Mouse (Mus musculus) midbrain, embryonic 13.5 days (tissue): ENCODE data around the gene Ssr1. TPM values are rescaled to one million over a fixed set of nuclear protein-coding genes. Genes with fewer than 3 reads are reported as not detected.

Experiments
- ATAC-seq: fragments of 200-750 bp; cut with Nextera tagmentation; 2 replicates; pipeline ENCODE4 v1.8.0; 2017; ENCODE audit warnings: mild to moderate bottlenecking, moderate TSS enrichment, moderate library complexity
- H3K27ac ChIP-seq: fragments of 300-500 bp; sonication (generic); 2 replicates; pipeline ENCODE4 v1.5.1; 2015; ENCODE audit warnings: inconsistent platforms, mild to moderate bottlenecking, moderate library complexity
- H3K27me3 ChIP-seq: fragments of 300-500 bp; sonication (generic); 2 replicates; pipeline ENCODE4 v1.6.1; 2015; ENCODE audit warnings: mild to moderate bottlenecking, inconsistent platforms
- H3K36me3 ChIP-seq: fragments of 300-500 bp; sonication (generic); 2 replicates; pipeline ENCODE4 v1.6.1; 2015; ENCODE audit warnings: mild to moderate bottlenecking, inconsistent platforms
- H3K4me1 ChIP-seq: fragments of 300-500 bp; sonication (generic); replicated peaks from 2 replicates; pipeline ENCODE4 v1.6.1; 2015; ENCODE audit warnings: inconsistent platforms
- H3K4me2 ChIP-seq: fragments of 300-500 bp; sonication (generic); replicated peaks from 2 replicates; pipeline ENCODE4 v1.6.1; 2015; ENCODE audit warnings: moderate library complexity, mild to moderate bottlenecking, inconsistent platforms
- H3K4me3 ChIP-seq: fragments of 300-500 bp; sonication (generic); replicated peaks from 2 replicates; pipeline ENCODE4 v1.5.1; 2015; ENCODE audit warnings: mild to moderate bottlenecking, inconsistent platforms
- H3K9ac ChIP-seq: fragments of 300-500 bp; sonication (generic); replicated peaks from 2 replicates; pipeline ENCODE4 v1.6.1; 2015; ENCODE audit warnings: mild to moderate bottlenecking, inconsistent platforms
- H3K9me3 ChIP-seq: fragments of 300-500 bp; sonication (generic); 2 replicates; pipeline ENCODE4 v1.6.1; 2016; ENCODE audit warnings: mild to moderate bottlenecking, inconsistent platforms
- WGBS: fragments of 180-500 bp; shearing (Covaris S2); methylation state at CpG from one replicate; pipeline ENCODE4 v1.1.7; 2015; 5-methylcytosine and 5-hydroxymethylcytosine counted together
- polyA plus RNA-seq: library from polyadenylated mRNA; unstranded; fragments of >200 nt; fragmentation: Nextera tagmentation; extraction: Ambion mirVana; gene quantifications from 2 replicates; pipeline ENCODE4 v1.2.1, GENCODE M21; 2015

Ssr1 gene
- polyA plus RNA-seq, 1 experiment from 2014 or later, result 60.4 TPM

GRCm38 (mm10) chr13:37924461-37924948 lies 69.5 kb downstream of the Ssr1 start:
- H3K9ac ChIP-seq, result no peak overlapping the region
- no peak for ATAC-seq
- 92% methylated on average over 4 of the region's 4 CpGs for WGBS
- no peaks in the 10 kb centered on the region for H3K36me3 ChIP-seq
- no peak overlapping the region for H3K27ac ChIP-seq
- no peak overlapping the region for H3K4me2 ChIP-seq
- H3K9me3 ChIP-seq, result no peaks in the 10 kb centered on the region
- 0 out of 2 replicates have a peak, but pooled peaks cover 3% of the 10 kb centered on the region for H3K4me1 ChIP-seq
- no peak overlapping the region for H3K4me3 ChIP-seq
- no peaks in the 10 kb centered on the region for H3K27me3 ChIP-seq

GRCm38 (mm10) chr13:37923643-37924460 lies 70.2 kb downstream of the Ssr1 start:
- H3K9ac ChIP-seq, result no peak overlapping the region
- H3K36me3 ChIP-seq, result no peaks in the 10 kb centered on the region
- WGBS, result 88% methylated on average over 10 of the region's 10 CpGs
- no peak overlapping the region for H3K27ac ChIP-seq
- ATAC-seq, result no peak
- H3K9me3 ChIP-seq, result no peaks in the 10 kb centered on the region
- no peak overlapping the region for H3K4me2 ChIP-seq
- 0 out of 2 replicates have a peak, but pooled peaks cover 3% of the 10 kb centered on the region for H3K4me1 ChIP-seq
- H3K4me3 ChIP-seq, result no peak overlapping the region
- no peaks in the 10 kb centered on the region for H3K27me3 ChIP-seq

- Histone ChIP-seq H3K4me3 (no peak overlapping the region), H3K36me3 (no peaks in the 10 kb centered on the region), H3K4me1 (0 out of 2 replicates have a peak, but pooled peaks cover 3% of the 10 kb centered on the region), H3K27ac (no peak overlapping the region), H3K27me3 (no peaks in the 10 kb centered on the region), H3K9me3 (no peaks in the 10 kb centered on the region), H3K4me2 (no peak overlapping the region), H3K9ac (no peak overlapping the region)
- no peak for ATAC-seq
- WGBS, result 92% methylated on average over 4 of the region's 4 CpGs
Measured at GRCm38 (mm10) chr13:37923091-37923490, 70.9 kb downstream of the Ssr1 start.

GRCm38 (mm10) chr13:37920727-37921126 lies 73.3 kb downstream of the Ssr1 start:
- no peaks in the 10 kb centered on the region for H3K9me3 ChIP-seq
- no peak overlapping the region for H3K4me2 ChIP-seq
- no peak overlapping the region for H3K9ac ChIP-seq
- 27% methylated on average over 2 of the region's 2 CpGs for WGBS
- H3K27me3 ChIP-seq, result no peaks in the 10 kb centered on the region
- H3K4me1 ChIP-seq, result 0 out of 2 replicates have a peak, but pooled peaks cover 3% of the 10 kb centered on the region
- ATAC-seq, result no peak
- H3K36me3 ChIP-seq, result no peaks in the 10 kb centered on the region
- H3K27ac ChIP-seq, result no peak overlapping the region
- H3K4me3 ChIP-seq, result no peak overlapping the region

- no peak overlapping the region for H3K4me2 ChIP-seq
- 0 out of 2 replicates have a peak, but pooled peaks cover 3% of the 10 kb centered on the region for H3K4me1 ChIP-seq
- ATAC-seq, result no peak
- H3K9ac ChIP-seq, result no peak overlapping the region
- no peaks in the 10 kb centered on the region for H3K9me3 ChIP-seq
- no peaks in the 10 kb centered on the region for H3K27me3 ChIP-seq
- WGBS, result 91% methylated on average over 3 of the region's 3 CpGs
- no peak overlapping the region for H3K27ac ChIP-seq
- H3K4me3 ChIP-seq, result no peak overlapping the region
- H3K36me3 ChIP-seq, result no peaks in the 10 kb centered on the region
Measured at GRCm38 (mm10) chr13:37919711-37920277, 74.2 kb downstream of the Ssr1 start.

GRCm38 (mm10) chr13:37918336-37919261 lies 75.4 kb downstream of the Ssr1 start:
- no peak for ATAC-seq
- Histone ChIP-seq H3K4me2 (no peak overlapping the region), H3K9ac (no peak overlapping the region), H3K4me1 (0 out of 2 replicates have a peak, but pooled peaks cover 3% of the 10 kb centered on the region), H3K9me3 (no peaks in the 10 kb centered on the region), H3K4me3 (no peak overlapping the region), H3K27ac (no peak overlapping the region), H3K27me3 (no peaks in the 10 kb centered on the region), H3K36me3 (no peaks in the 10 kb centered on the region)
- WGBS, result 90% methylated on average over 15 of the region's 15 CpGs

Other genes with a start within 250 kb of the Ssr1 start
- 2.5 and 2.7 TPM in 2 replicates for gene Rreb1, start 215.8 kb downstream of the Ssr1 start, polyA plus RNA-seq
- 59.5 and 67.5 TPM in 2 replicates for gene Riok1, start 42.8 kb upstream of the Ssr1 start, polyA plus RNA-seq
- gene Cage1, start 42.9 kb upstream of the Ssr1 start, polyA plus RNA-seq, result 2.6 and 2.9 TPM in 2 replicates
- gene Dsp, start 157.1 kb upstream of the Ssr1 start, polyA plus RNA-seq, result 0.09 and 0.15 TPM in 2 replicates
- gene Snrnp48, start 210.7 kb upstream of the Ssr1 start, polyA plus RNA-seq, result 35.5 and 36.0 TPM in 2 replicates